Mouse (Mus musculus): Measurements from ENCODE around the gene Stim2. TPM values are rescaled to one million over a fixed set of nuclear protein-coding genes. Genes with fewer than 3 reads are reported as not detected.

Stim2 gene
- polyA plus RNA-seq, 1 experiment, result 37.4 TPM

DNA sequence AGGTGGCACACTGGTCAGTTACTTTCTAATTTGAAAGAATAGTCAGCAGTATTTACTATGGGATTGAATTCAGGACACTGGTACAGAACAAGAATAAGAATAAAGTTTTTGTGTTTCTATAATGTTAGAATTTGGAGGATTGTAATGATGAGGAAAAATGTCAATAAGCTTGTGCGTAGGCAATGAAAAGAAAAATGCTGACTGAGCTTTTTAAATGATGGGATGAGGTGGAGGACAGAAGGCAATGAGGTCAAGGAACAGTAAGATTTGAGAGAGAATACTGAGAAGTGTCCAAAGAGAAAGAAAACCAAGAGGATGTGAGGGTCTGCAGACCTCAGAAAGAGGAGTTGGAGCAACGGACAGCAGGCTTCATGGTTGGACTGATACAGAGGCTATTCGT is 89.6 kb downstream of the Stim2 start:
- no peak overlapping the region for H3K27ac ChIP-seq (ENCODE audit: insufficient read depth, low read length)
- TF ChIP-seq POLR2A (IDR thresholded peaks at IDR 0.05; ENCODE audit: low read depth, low read length), result no peak
- no peak for TF ChIP-seq CTCF (IDR thresholded peaks at IDR 0.05; ENCODE audit: borderline replicate concordance, insufficient read depth, low read length)
- H3K4me1 ChIP-seq (ENCODE audit: control insufficient read depth, insufficient read depth, low read length), result no peaks in the 10 kb centered on the region
- no peak overlapping the region for H3K4me3 ChIP-seq (ENCODE audit: insufficient read depth, low read length)

GRCm38 (mm10) chr5:54098219-54098618 is 99.9 kb downstream of the Stim2 start:
- TF ChIP-seq POLR2A (IDR thresholded peaks at IDR 0.05; ENCODE audit: low read depth, low read length), result no peak
- TF ChIP-seq CTCF (IDR thresholded peaks at IDR 0.05; ENCODE audit: borderline replicate concordance, insufficient read depth, low read length), result no peak
- Histone ChIP-seq H3K27ac (ENCODE audit: insufficient read depth, low read length) (no peak overlapping the region), H3K4me3 (ENCODE audit: insufficient read depth, low read length) (no peak overlapping the region)

DNA sequence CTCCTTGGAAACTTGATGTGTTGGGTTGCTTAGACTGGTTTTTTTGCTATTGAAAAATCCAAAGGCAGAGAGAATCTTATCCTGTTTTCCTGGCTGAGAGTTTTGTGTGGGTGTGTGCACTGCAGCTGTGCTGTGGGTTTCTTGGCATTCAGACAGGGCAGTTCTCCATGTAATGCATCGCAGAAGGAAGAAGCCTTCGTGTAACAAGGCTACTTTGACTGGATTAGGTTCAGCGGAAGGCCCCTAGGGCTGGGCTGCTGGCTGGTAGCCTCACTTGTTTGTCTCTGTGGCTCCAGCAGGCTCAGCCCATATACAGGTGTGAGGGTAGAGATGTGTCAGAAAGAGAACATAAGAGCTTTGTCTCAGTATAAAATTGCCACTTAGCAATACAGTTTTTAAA is 102.6 kb downstream of the Stim2 start:
- H3K27ac ChIP-seq (ENCODE audit: insufficient read depth, low read length), result no peak overlapping the region

More at GRCm38 (mm10) chr5:54098219-54098618, 99.9 kb downstream of the Stim2 start:
- peaks cover 6% of the 10 kb centered on the region for H3K4me1 ChIP-seq (ENCODE audit: control insufficient read depth, insufficient read depth, low read length)

DNA sequence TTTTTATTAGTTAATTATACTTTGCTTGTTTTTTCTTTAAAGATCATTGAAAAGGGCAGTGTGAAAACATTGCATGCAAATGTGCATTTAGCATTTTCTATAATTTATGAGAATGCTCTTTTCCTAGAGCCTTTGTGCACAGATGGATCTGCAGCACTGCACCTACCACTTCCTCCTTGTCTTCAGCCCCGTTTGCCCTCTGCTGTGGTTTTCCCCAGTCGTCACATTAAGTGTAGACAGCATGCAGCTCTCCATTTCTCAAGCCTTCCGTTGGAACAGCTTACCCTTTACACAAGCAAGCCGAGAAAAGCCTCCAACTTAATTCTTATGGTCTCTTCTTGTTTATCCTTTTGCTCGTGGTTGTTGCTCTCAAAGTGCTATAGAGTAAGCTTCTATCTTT is 103.0 kb downstream of the Stim2 start:
- Histone ChIP-seq H3K4me1 (ENCODE audit: control insufficient read depth, insufficient read depth, low read length) (peaks cover 6% of the 10 kb centered on the region), H3K27ac (ENCODE audit: insufficient read depth, low read length) (no peak overlapping the region; the same call in 1 of the 2 replicates), H3K4me3 (ENCODE audit: insufficient read depth, low read length) (no peak overlapping the region)
- TF ChIP-seq POLR2A (IDR thresholded peaks at IDR 0.05; ENCODE audit: low read depth, low read length) (no peak), CTCF (IDR thresholded peaks at IDR 0.05; ENCODE audit: borderline replicate concordance, insufficient read depth, low read length) (no peak)

More for the DNA sequence above, 102.6 kb downstream of the Stim2 start:
- H3K4me1 ChIP-seq (ENCODE audit: control insufficient read depth, insufficient read depth, low read length), result peaks cover 6% of the 10 kb centered on the region
- H3K4me3 ChIP-seq (ENCODE audit: insufficient read depth, low read length), result no peak overlapping the region
- no peak for TF ChIP-seq CTCF (IDR thresholded peaks at IDR 0.05; ENCODE audit: borderline replicate concordance, insufficient read depth, low read length)
- no peak for TF ChIP-seq POLR2A (IDR thresholded peaks at IDR 0.05; ENCODE audit: low read depth, low read length)

DNA sequence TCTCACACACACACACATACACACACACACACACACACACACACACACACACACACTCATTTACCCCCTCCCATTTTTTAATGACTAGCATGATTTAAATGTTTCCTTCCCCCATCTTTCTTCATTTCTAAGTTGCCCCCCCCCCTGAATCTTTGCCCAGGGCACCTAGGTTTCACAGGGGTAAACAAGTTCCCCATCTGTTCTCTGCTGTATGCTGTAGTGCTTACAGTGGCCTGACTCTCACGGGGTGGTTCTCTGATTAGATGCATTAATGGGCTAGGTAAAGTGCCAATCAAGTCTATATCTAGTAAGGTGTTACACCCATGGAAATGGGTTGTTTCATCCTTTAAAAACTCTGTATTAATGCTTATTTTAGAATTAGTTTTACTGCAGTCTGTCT is 103.7 kb downstream of the Stim2 start:
- no peak overlapping the region for H3K4me3 ChIP-seq (ENCODE audit: insufficient read depth, low read length)
- H3K27ac ChIP-seq (ENCODE audit: insufficient read depth, low read length), result no peak overlapping the region
- TF ChIP-seq CTCF (IDR thresholded peaks at IDR 0.05; ENCODE audit: borderline replicate concordance, insufficient read depth, low read length) (no peak), POLR2A (IDR thresholded peaks at IDR 0.05; ENCODE audit: low read depth, low read length) (no peak)
- H3K4me1 ChIP-seq (ENCODE audit: control insufficient read depth, insufficient read depth, low read length), result peaks cover 6% of the 10 kb centered on the region

GRCm38 (mm10) chr5:54106669-54107068 is 108.4 kb downstream of the Stim2 start:
- TF ChIP-seq CTCF (IDR thresholded peaks at IDR 0.05; ENCODE audit: borderline replicate concordance, insufficient read depth, low read length), result no peak
- no peak for TF ChIP-seq POLR2A (IDR thresholded peaks at IDR 0.05; ENCODE audit: low read depth, low read length)
- H3K4me3 ChIP-seq (ENCODE audit: insufficient read depth, low read length), result no peak overlapping the region

DNA sequence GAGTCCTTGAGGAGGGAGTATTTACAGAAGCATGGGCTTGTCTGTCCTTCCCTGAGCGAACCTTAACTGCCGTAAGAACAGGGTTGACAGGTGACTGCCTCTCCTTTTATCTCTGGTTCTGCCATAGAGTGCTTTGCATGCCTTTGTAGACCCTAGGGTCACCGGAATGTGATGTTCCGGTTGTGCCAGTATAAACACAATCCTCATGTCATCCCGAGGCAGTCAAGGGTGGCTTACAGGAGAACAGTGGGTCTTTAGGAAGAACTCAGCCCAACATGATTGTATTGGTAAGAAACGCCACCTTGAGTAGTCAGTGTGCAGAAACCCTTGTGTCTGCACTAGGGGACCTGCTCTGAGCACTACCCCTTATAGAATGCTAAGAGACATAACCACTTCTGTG is 108.8 kb downstream of the Stim2 start:
- no peaks in the 10 kb centered on the region for H3K4me1 ChIP-seq (ENCODE audit: control insufficient read depth, insufficient read depth, low read length)
- no peak for TF ChIP-seq CTCF (IDR thresholded peaks at IDR 0.05; ENCODE audit: borderline replicate concordance, insufficient read depth, low read length)
- TF ChIP-seq POLR2A (IDR thresholded peaks at IDR 0.05; ENCODE audit: low read depth, low read length), result no peak
- H3K27ac ChIP-seq (ENCODE audit: insufficient read depth, low read length), result no peak overlapping the region
- no peak overlapping the region for H3K4me3 ChIP-seq (ENCODE audit: insufficient read depth, low read length)

More at GRCm38 (mm10) chr5:54106669-54107068, 108.4 kb downstream of the Stim2 start:
- H3K4me1 ChIP-seq (ENCODE audit: control insufficient read depth, insufficient read depth, low read length), result no peaks in the 10 kb centered on the region
- H3K27ac ChIP-seq (ENCODE audit: insufficient read depth, low read length), result no peak overlapping the region

- Histone ChIP-seq H3K4me3 (ENCODE audit: insufficient read depth, low read length) (no peak overlapping the region), H3K27ac (ENCODE audit: insufficient read depth, low read length) (no peak overlapping the region), H3K4me1 (ENCODE audit: control insufficient read depth, insufficient read depth, low read length) (no peaks in the 10 kb centered on the region)
- TF ChIP-seq POLR2A (IDR thresholded peaks at IDR 0.05; ENCODE audit: low read depth, low read length), result no peak
- TF ChIP-seq CTCF (IDR thresholded peaks at IDR 0.05; ENCODE audit: borderline replicate concordance, insufficient read depth, low read length), result no peak
These were observed 110.8 kb downstream of the Stim2 start for GRCm38 (mm10) chr5:54109096-54109495.

DNA sequence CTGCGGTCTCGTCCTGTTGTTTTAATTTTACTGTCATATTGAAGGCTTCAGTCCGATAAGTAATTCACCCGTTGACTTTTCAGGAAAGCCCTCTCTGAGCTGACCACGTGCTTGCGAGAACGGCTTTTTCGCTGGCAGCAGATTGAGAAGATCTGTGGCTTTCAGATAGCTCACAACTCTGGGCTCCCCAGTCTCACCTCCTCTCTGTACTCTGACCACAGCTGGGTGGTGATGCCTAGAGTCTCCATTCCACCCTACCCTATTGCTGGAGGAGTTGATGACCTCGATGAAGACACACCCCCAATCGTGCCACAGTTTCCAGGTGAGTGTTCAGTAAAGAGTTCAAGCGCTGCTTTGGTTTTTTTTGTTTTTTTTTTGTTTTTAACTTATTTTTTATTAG is 112.5 kb downstream of the Stim2 start:
- TF ChIP-seq POLR2A (IDR thresholded peaks at IDR 0.05; ENCODE audit: low read depth, low read length) (no peak), CTCF (IDR thresholded peaks at IDR 0.05; ENCODE audit: borderline replicate concordance, insufficient read depth, low read length) (no peak)
- no peak overlapping the region for H3K4me3 ChIP-seq (ENCODE audit: insufficient read depth, low read length)
- H3K27ac ChIP-seq (ENCODE audit: insufficient read depth, low read length), result no peak overlapping the region
- H3K4me1 ChIP-seq (ENCODE audit: control insufficient read depth, insufficient read depth, low read length), result no peaks in the 10 kb centered on the region

DNA sequence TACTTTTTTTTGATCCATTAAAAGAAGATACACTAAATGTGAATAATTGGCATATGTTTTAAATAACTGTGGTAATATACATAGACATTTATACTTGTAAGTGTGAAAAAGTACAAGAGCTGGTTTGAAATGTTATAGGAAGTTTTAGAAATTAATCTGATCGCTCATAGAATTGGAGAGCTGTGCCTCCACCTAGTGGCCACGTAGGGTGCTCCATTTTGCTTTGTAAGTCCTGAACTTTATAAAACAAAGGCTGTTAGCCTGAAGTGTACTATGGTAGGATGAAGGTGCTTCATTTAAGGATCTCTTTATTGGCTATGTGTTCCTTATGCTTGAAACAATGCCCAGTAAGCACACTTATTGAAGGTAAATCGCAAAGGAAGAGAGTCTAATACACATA is 115.0 kb downstream of the Stim2 start:
- Histone ChIP-seq H3K4me3 (ENCODE audit: insufficient read depth, low read length) (no peak overlapping the region), H3K27ac (ENCODE audit: insufficient read depth, low read length) (no peak overlapping the region), H3K4me1 (ENCODE audit: control insufficient read depth, insufficient read depth, low read length) (no peaks in the 10 kb centered on the region)
- TF ChIP-seq POLR2A (IDR thresholded peaks at IDR 0.05; ENCODE audit: low read depth, low read length) (no peak), CTCF (IDR thresholded peaks at IDR 0.05; ENCODE audit: borderline replicate concordance, insufficient read depth, low read length) (no peak)

- Histone ChIP-seq H3K4me1 (ENCODE audit: control insufficient read depth, insufficient read depth, low read length) (no peaks in the 10 kb centered on the region), H3K27ac (ENCODE audit: insufficient read depth, low read length) (no peak overlapping the region), H3K4me3 (ENCODE audit: insufficient read depth, low read length) (no peak overlapping the region)
- no peak for TF ChIP-seq POLR2A (IDR thresholded peaks at IDR 0.05; ENCODE audit: low read depth, low read length)
- TF ChIP-seq CTCF (IDR thresholded peaks at IDR 0.05; ENCODE audit: borderline replicate concordance, insufficient read depth, low read length), result no peak
These were observed 118.2 kb downstream of the Stim2 start for GRCm38 (mm10) chr5:54116538-54116937.
